Mouse (Mus musculus) neural tube, embryonic 15.5 days (tissue): Measurements from ENCODE around the gene Fndc4. TPM values are rescaled to one million over a fixed set of nuclear protein-coding genes. Genes with fewer than 3 reads are reported as not detected.

Source experiments
- ATAC-seq: fragments of 200-750 bp; cut with Nextera tagmentation; 2 replicates; pipeline ENCODE4 v1.8.0; 2017; ENCODE audit warnings: mild to moderate bottlenecking, moderate TSS enrichment, moderate library complexity; ENCODE audit not compliant: low FRiP score
- H3K27ac ChIP-seq: fragments of 300-500 bp; sonication (generic); replicated peaks from 2 replicates; pipeline ENCODE4 v1.5.1; 2015; ENCODE audit warnings: mild to moderate bottlenecking, inconsistent platforms
- H3K27me3 ChIP-seq: fragments of 300-500 bp; sonication (generic); replicated peaks from 2 replicates; pipeline ENCODE4 v1.6.1; 2015; ENCODE audit warnings: inconsistent platforms
- H3K36me3 ChIP-seq: fragments of 300-500 bp; sonication (generic); 2 replicates; pipeline ENCODE4 v1.6.1; 2015; ENCODE audit warnings: inconsistent platforms
- H3K4me1 ChIP-seq: fragments of 300-500 bp; sonication (generic); 2 replicates; pipeline ENCODE4 v1.6.1; 2015; ENCODE audit warnings: inconsistent platforms
- H3K4me2 ChIP-seq: fragments of 300-500 bp; sonication (generic); 2 replicates; pipeline ENCODE4 v1.6.1; 2015; ENCODE audit warnings: inconsistent platforms, mild to moderate bottlenecking, moderate library complexity
- H3K4me3 ChIP-seq: fragments of 300-500 bp; sonication (generic); replicated peaks from 2 replicates; pipeline ENCODE4 v1.5.1; 2015; ENCODE audit warnings: mild to moderate bottlenecking, inconsistent platforms
- H3K9ac ChIP-seq: fragments of 300-500 bp; sonication (generic); replicated peaks from 2 replicates; pipeline ENCODE4 v1.6.1; 2015; ENCODE audit warnings: mild to moderate bottlenecking, inconsistent platforms
- H3K9me3 ChIP-seq: fragments of 300-500 bp; sonication (generic); replicated peaks from 2 replicates; pipeline ENCODE4 v1.6.1; 2016; ENCODE audit warnings: inconsistent platforms
- WGBS: fragments of 180-500 bp; shearing (Covaris S2); methylation state at CpG from one replicate; pipeline ENCODE4 v1.1.7; 2015; ENCODE audit warnings: mixed read lengths; 5-methylcytosine and 5-hydroxymethylcytosine counted together
- polyA plus RNA-seq: library from polyadenylated mRNA; unstranded; fragments of >200 nt; fragmentation: Nextera tagmentation; extraction: Ambion mirVana; gene quantifications from 2 replicates; pipeline ENCODE4 v1.2.1, GENCODE M21; 2015

Gene Fndc4
- polyA plus RNA-seq, 1 experiment from 2014 or later: 129 TPM

DNA sequence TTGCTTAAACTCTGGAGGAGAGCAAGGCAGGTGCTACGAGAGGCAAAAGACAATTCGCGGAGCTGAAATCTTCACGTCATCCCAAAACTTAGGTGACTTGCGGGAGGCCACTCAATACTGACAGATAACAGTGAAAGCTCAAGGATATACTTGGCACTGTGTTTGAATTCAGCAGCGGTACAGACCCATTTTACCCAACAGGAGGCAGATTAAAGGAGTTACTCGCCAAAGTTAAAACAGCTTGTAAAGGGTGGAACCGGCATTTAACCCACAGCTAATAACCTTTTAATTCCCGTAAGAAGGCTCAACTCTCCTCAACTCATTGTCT, 4.6 kb downstream of the Fndc4 start:
- peak overlapping the region; percentile 83 for H3K4me2 ChIP-seq
- H3K9ac ChIP-seq: peak overlapping the region; percentile 56
- 4% methylated on average over 9 of the region's 9 CpGs for WGBS
- peak overlapping the region; percentile 58 for H3K4me3 ChIP-seq
- peak overlapping the region; percentile 87 for H3K27ac ChIP-seq
- ATAC-seq: no peak; the same call in 1 of the 2 replicates
- peaks cover 56% of the 10 kb centered on the region for H3K4me1 ChIP-seq
- H3K27me3 ChIP-seq: no peaks in the 10 kb centered on the region
- H3K36me3 ChIP-seq: peaks cover 16% of the 10 kb centered on the region
- H3K9me3 ChIP-seq: no peaks in the 10 kb centered on the region

DNA sequence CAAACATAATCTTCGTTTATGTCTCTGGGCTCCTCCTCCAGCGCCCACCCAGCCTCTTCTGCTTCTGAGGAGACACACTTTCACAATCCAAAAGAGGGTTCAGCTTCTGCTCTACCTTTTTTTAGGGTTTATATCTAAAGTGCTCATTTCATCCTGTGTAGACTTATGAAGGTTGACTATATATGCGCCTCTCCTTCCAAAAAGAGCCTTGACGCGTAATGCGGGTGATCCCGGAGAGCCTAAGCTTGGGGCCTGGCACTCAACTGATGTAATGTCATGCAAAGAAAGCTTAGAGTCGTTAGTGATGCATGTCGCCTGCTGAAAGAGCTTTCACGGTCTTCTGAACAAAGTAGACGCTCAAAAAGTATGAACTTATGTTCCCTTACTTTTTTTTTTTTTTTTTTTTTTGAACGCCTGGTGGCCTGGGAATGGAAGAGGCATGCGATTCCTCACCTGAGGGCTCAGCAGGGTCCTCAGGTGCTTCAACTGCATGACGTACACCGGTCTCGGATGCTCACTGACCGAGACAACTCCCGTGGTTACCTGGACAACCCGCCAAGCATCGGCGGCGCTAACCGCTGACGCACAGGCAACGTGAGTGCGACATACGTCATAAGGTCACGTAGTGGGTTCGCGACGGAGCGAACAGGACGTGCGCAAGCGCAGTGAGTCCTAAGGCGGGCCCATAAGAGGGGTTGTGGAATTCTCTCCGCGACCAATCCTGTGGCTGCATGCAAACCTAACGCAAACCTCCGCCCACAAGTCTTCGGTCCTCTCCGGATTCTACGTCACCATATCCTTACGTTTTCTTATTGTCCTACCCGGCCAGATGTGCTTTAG, 5.1 kb downstream of the Fndc4 start, which contains the start of gene Ift172:
Gene Ift172, minus strand, starts transcription at position 596 of the 840 bp plus-strand sequence.
- Histone ChIP-seq H3K27me3 (no peaks in the 10 kb centered on the region), H3K36me3 (peaks cover 22% of the 10 kb centered on the region), H3K4me3 (peak within 1 kb of the TSS; percentile 58), H3K9me3 (no peaks in the 10 kb centered on the region), H3K9ac (peak within 1 kb of the TSS; percentile 56), H3K27ac (peak within 1 kb of the TSS; percentile 87), H3K4me2 (peak within 1 kb of the TSS; percentile 83), H3K4me1 (peaks cover 54% of the 10 kb centered on the region)
- peak; percentile 92 for ATAC-seq
- 3% methylated on average over 45 of the region's 45 CpGs for WGBS

DNA sequence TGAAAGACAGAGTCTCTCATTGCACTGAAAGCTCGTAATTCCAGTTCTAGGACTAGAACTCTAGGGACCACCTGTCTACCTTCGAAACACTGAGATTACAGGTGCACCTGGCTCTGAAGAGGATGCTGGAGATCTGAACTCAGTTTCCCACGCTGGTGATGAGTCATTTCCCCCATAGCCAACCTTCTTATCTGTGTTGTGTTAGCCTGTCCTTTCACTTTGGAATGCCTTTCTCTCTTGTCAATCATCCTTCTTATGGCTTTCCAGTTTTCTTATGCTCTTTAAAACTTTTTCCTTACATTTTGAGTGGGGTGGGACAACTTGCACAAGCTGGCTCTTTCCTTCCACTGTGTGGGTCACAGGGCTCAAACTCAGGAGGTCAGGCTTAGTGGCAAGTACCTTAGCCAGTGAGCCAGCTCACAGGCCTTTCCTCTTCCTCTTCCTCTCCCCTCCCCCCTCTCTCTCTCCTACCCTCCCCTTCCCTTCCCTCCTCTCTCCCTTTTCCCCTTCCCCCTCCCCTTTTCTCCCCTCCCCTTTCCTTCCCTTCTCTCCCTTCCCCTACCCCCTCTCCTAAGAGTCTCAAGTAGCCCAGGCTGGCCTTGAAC, 6.2 kb downstream of the Fndc4 start:
- Histone ChIP-seq H3K9ac (no peak overlapping the region), H3K36me3 (peaks cover 32% of the 10 kb centered on the region), H3K9me3 (no peaks in the 10 kb centered on the region), H3K4me3 (peak overlapping the region; percentile 58; the same call in 1 of the 2 replicates), H3K4me1 (peaks cover 49% of the 10 kb centered on the region), H3K4me2 (peak overlapping the region; percentile 83), H3K27ac (no peak overlapping the region), H3K27me3 (no peaks in the 10 kb centered on the region)
- ATAC-seq: no peak
- WGBS: 78% methylated on average over 3 of the region's 3 CpGs

DNA sequence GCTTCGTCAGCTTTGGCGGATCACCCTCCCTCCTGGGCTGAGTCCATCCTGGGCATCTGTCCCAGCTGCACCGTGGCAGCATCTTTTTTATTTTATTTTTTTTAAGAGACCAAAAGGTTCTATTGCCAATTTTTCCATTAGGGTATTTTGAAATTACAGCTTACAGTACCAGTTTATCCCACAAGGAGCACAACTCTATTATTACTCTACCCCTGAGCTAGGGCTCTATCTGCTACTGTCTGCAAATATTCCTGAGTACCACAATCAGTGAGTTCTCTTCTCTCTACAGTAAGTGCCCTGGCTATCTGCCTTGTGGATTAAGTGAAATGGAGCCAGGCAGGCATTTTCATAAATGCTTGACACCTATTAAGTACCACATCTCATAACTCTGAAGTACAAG, 7.2 kb downstream of the Fndc4 start:
- 79% methylated on average over 3 of the region's 3 CpGs for WGBS
- ATAC-seq: no peak

DNA sequence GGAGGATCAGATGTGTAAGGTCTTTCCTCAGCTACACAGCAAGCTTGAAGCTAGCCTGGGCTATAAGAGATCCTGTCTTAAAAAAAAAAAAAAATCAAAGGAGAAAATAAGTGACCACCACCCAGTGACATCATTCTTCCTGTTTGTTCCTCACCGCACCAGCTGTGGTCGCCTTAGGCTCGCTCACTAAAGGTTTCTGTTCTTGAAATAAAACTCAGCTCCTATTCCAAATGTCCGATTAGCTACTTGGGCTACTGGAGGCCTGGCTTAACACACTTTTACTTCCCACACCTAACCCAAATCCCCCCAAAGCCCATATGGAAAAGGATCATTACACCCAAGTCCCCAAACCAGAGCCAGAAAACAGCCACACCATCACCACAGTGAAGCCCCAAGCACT, 7.7 kb downstream of the Fndc4 start:
- H3K4me2 ChIP-seq: no peak overlapping the region
- H3K9me3 ChIP-seq: no peaks in the 10 kb centered on the region
- H3K27me3 ChIP-seq: no peaks in the 10 kb centered on the region
- WGBS: 85% methylated on average over 4 of the region's 4 CpGs
- ATAC-seq: no peak
- H3K36me3 ChIP-seq: peaks cover 43% of the 10 kb centered on the region
- H3K27ac ChIP-seq: no peak overlapping the region
- H3K4me1 ChIP-seq: peaks cover 34% of the 10 kb centered on the region
- no peak overlapping the region for H3K4me3 ChIP-seq
- no peak overlapping the region for H3K9ac ChIP-seq

More for the DNA sequence above, 7.2 kb downstream of the Fndc4 start:
- Histone ChIP-seq H3K9me3 (no peaks in the 10 kb centered on the region), H3K36me3 (peaks cover 43% of the 10 kb centered on the region), H3K9ac (no peak overlapping the region), H3K27me3 (no peaks in the 10 kb centered on the region), H3K4me1 (peaks cover 39% of the 10 kb centered on the region), H3K4me2 (no peak overlapping the region), H3K27ac (no peak overlapping the region), H3K4me3 (no peak overlapping the region)

DNA sequence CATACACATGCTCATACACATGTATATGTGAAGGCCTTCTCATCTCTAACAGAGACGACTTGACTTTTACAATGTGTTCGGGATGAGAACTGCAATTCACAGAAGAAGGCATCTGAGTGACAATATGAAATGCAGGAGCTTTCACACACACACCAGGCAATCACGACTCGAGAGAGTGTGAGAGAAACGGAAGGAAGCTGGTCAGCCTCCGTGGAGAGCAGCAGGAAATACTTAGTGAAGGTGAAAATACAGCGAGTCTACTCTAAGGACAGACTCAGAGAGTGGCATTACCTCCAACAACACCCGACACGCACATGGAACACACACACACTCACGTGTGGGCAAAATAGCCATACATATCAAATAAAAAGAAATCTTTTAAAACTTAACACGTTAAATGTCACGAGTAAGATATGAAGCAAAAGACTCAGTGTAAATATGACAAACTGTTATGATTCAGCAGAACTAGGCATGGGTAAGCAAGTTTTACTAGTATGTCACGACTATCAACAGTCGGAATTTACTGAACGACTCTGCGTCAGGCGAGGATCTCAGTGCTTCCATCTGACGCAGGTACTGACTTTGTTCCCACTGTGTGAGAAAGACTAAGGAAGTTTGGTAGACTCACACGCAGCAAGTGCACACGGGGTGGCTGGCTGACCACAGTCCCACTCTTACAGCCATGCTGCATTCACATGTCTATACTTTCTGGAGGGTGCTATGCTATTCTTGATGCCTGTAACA, 16.5 kb downstream of the Fndc4 start:
- 91% methylated on average over 20 of the region's 20 CpGs for WGBS
- H3K9me3 ChIP-seq: no peaks in the 10 kb centered on the region
- no peak overlapping the region for H3K4me2 ChIP-seq
- no peak for ATAC-seq
- H3K4me3 ChIP-seq: no peak overlapping the region
- H3K4me1 ChIP-seq: no peaks in the 10 kb centered on the region
- H3K36me3 ChIP-seq: peaks cover 89% of the 10 kb centered on the region
- H3K9ac ChIP-seq: no peak overlapping the region
- H3K27ac ChIP-seq: no peak overlapping the region
- no peaks in the 10 kb centered on the region for H3K27me3 ChIP-seq

DNA sequence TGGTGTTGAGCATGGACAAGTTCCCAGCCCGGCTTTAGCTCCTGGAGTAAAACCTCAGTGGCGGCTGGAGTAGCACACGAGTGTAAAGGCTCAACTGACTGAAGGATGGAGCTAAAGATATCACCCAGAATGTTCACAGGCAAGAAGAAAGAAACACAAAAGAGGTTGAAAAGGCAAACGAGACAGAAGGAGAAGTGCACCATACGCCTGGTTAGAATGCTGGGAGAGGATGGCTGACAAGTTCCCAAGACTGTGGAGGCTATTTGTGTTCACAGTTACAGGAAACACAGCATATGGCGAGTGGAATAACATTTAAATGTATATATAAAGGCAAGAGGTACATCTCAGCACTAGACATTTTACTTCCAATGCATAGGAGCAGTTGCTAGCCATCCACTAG, 22.9 kb downstream of the Fndc4 start:
- WGBS: 92% methylated on average over 6 of the region's 6 CpGs
- no peak for ATAC-seq
- Histone ChIP-seq H3K27ac (no peak overlapping the region), H3K4me1 (no peaks in the 10 kb centered on the region), H3K9me3 (no peaks in the 10 kb centered on the region), H3K27me3 (no peaks in the 10 kb centered on the region), H3K36me3 (peaks cover 78% of the 10 kb centered on the region), H3K4me3 (no peak overlapping the region), H3K9ac (no peak overlapping the region), H3K4me2 (no peak overlapping the region)

DNA sequence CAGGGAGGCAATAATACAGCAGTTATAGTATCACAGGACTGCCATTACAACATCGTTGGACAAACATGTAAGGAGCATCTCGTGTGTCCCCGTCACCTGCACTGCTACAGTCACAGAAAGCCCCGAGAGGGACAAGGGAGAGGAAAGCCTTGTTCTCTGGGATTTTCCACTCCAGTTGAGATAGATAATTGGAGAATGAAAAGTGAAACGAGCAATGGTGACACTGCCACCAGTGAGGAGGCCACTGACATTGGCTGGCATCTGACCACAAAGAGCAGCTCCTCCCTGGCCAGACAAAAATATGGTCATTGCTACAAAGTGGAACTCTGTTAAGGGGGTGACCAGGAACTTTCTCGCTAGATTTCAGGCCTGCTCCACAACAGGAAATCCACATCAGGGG, 28.2 kb downstream of the Fndc4 start:
- Histone ChIP-seq H3K4me1 (no peaks in the 10 kb centered on the region), H3K27me3 (no peaks in the 10 kb centered on the region), H3K9me3 (no peaks in the 10 kb centered on the region), H3K36me3 (peaks cover 92% of the 10 kb centered on the region), H3K4me3 (no peak overlapping the region), H3K9ac (0 out of 2 replicates have a peak overlapping the region, but pooled peaks have one; percentile 10), H3K4me2 (no peak overlapping the region), H3K27ac (no peak overlapping the region)
- 60% methylated on average over 6 of the region's 6 CpGs for WGBS
- no peak for ATAC-seq

DNA sequence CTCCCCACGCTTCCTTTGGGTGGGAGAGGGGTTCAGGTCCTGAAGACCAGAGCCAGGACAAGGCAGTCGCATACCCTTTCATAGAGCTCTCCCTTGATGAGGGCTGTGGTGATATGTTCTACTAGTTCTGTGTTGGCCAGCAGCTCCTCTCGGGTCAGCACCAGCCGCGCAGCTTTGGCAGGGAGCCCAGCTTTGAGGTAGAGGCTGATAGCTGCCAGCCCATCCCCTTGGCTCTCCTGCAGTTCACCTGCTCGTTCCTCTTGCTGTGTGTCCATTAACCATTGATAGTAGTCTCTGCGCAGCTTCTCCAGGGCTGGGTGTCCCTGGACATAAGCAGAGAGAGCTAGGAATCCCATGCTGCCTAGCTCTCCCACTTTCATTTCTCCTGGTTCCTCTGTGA, 29.8 kb downstream of the Fndc4 start:
- ATAC-seq: no peak

DNA sequence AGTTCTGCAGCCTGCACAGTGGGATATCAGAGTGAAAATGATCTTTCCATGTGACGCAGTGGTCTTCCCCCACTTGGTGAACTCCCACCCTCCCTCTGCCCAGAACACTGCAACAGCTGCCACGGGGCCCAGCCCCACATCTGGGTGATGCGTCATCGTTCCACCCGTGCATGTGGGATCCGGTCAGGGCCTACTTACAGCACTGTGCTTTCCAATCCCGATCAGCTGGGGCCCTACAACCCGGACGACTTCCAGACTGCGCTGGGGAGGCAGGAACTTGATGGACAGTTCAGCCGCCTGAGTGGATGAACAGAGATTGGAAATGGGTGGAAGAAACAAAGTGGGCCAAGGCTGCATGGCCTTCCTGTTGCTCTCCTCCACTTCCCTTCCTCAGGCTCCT, 38.3 kb downstream of the Fndc4 start:
- H3K9ac ChIP-seq: no peak overlapping the region
- H3K27me3 ChIP-seq: no peaks in the 10 kb centered on the region
- no peak overlapping the region for H3K4me3 ChIP-seq
- H3K4me2 ChIP-seq: no peak overlapping the region
- H3K36me3 ChIP-seq: peaks cover 82% of the 10 kb centered on the region
- no peaks in the 10 kb centered on the region for H3K9me3 ChIP-seq
- no peak for ATAC-seq
- no peaks in the 10 kb centered on the region for H3K4me1 ChIP-seq
- 93% methylated on average over 11 of the region's 11 CpGs for WGBS
- no peak overlapping the region for H3K27ac ChIP-seq

More for the DNA sequence above, 29.8 kb downstream of the Fndc4 start:
- Histone ChIP-seq H3K4me2 (no peak overlapping the region), H3K9ac (no peak overlapping the region), H3K4me3 (no peak overlapping the region), H3K27me3 (no peaks in the 10 kb centered on the region), H3K9me3 (no peaks in the 10 kb centered on the region), H3K4me1 (no peaks in the 10 kb centered on the region), H3K27ac (no peak overlapping the region), H3K36me3 (peaks cover 94% of the 10 kb centered on the region)
- WGBS: 90% methylated on average over 7 of the region's 7 CpGs

DNA sequence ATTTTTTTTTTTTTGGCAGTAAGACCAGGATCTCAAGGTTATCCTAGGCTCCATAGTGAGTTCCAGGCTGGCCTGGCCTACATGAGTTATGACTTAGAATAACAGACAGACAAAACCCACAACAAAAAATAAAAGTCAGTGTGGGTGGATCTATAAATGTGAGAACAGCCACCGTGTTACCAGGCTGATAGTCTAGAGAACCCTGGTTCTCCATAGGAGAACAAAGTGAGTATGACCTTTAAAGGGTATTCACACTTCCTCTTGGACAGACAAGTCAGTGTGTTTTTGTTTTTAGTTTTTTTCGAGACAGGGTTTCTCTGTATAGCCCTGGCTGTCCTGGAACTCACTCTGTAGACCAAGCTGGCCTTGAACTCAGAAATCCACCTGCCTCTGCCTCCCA, 39.9 kb downstream of the Fndc4 start:
- H3K36me3 ChIP-seq: peaks cover 82% of the 10 kb centered on the region
- no peaks in the 10 kb centered on the region for H3K27me3 ChIP-seq
- H3K9me3 ChIP-seq: no peaks in the 10 kb centered on the region
- H3K4me2 ChIP-seq: no peak overlapping the region
- no peak for ATAC-seq
- H3K27ac ChIP-seq: no peak overlapping the region
- 94% methylated on average over 2 of the region's 2 CpGs for WGBS
- no peak overlapping the region for H3K4me3 ChIP-seq
- no peak overlapping the region for H3K9ac ChIP-seq
- H3K4me1 ChIP-seq: peaks cover 9% of the 10 kb centered on the region; the same call in 1 of the 2 replicates
